ENCODE assay signal across 18 mouse cellular contexts in the genomic region with DNA sequence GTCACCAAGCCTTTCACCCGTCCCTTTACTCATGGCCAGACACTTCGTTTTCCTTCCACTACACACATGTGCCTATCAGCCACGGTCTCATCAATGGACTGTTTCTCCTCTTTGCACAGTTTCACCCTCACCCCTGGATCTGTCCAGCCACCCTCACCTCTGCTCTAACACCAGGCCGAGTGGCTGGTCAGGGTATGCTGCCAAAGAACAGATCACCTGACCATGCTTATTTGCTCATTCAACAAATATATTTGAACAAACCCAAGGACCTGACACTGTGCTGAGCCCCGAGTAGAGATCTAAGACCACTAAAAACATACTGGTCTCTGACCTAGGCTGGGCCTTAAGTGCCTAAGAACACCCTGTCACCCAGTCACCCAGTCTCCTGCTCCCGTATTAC. TPM values are rescaled to one million over a fixed set of nuclear protein-coding genes. Genes with fewer than 3 reads are reported as not detected.
DNase-seq lines count a peak whose midpoint lies in the region; ATAC-seq and TF ChIP-seq lines count a peak whose summit lies in the region.
"Had no signal": no experiment of that assay in that cellular context is flagged by ENCODE, and none has a peak within 500 bp of the region (broad histone marks: within the 10 kb centered on the region; RNA-seq: fewer than 3 reads in every experiment).

No protein-coding gene starts in this region.

- no peak overlapping the region for H3K9ac ChIP-seq in liver, embryonic 11.5 days (ENCODE audit: low read depth, low read length)
- no peak overlapping the region for H3K9ac ChIP-seq in stomach, postnatal 0 days (ENCODE audit: low read length)
- H3K9ac ChIP-seq: embryonic facial prominence, embryonic 13.5 days; forebrain, embryonic 15.5 days; limb, embryonic 12.5 days; midbrain, embryonic 12.5 days; neural tube, embryonic 12.5 days had no signal

- peak overlapping the region; percentile 44 for H3K27ac ChIP-seq in bone marrow macrophage, adult 2 months (ENCODE audit: insufficient read depth, low read depth, low read length)
- H3K27ac ChIP-seq in liver, embryonic 11.5 days (ENCODE audit: low read depth, low read length) = no peak overlapping the region
- no peak overlapping the region for H3K27ac ChIP-seq in stomach, postnatal 0 days (replicated peaks)
- H3K27ac ChIP-seq: embryonic facial prominence, embryonic 13.5 days; forebrain, embryonic 15.5 days; limb, embryonic 12.5 days; midbrain, embryonic 12.5 days; neural tube, embryonic 12.5 days had no signal

- no peak for TF ChIP-seq CTCF in bone marrow macrophage, adult 2 months (IDR thresholded peaks at IDR 0.05; ENCODE audit: low read depth, low read length)
- TF ChIP-seq CTCF in stomach, postnatal 0 days (IDR thresholded peaks at IDR 0.05; ENCODE audit: low read depth) = no peak

- no peaks in the 10 kb centered on the region for H3K9me3 ChIP-seq in liver, embryonic 11.5 days (ENCODE audit: control insufficient read depth, low read length)
- no peaks in the 10 kb centered on the region for H3K9me3 ChIP-seq in stomach, postnatal 0 days (ENCODE audit: control insufficient read depth, low read length)
- H3K9me3 ChIP-seq: embryonic facial prominence, embryonic 13.5 days; forebrain, embryonic 15.5 days; limb, embryonic 12.5 days; midbrain, embryonic 12.5 days; neural tube, embryonic 12.5 days had no signal

- no peak overlapping the region for H3K4me2 ChIP-seq in liver, embryonic 11.5 days
- no peak overlapping the region for H3K4me2 ChIP-seq in stomach, postnatal 0 days (replicated peaks; ENCODE audit: low read depth)
- H3K4me2 ChIP-seq: embryonic facial prominence, embryonic 13.5 days; forebrain, embryonic 15.5 days; limb, embryonic 12.5 days; midbrain, embryonic 12.5 days; neural tube, embryonic 12.5 days had no signal

- no peak for DNase-seq in liver, embryonic 11.5 days (ENCODE audit: low spot score)
- peak; percentile 21 for DNase-seq in lung, postnatal 10 days
- DNase-seq in stomach, postnatal 0 days (ENCODE audit: low spot score) = no peak
- no peak for DNase-seq in adrenal gland, postnatal 25 days
- DNase-seq in adrenal gland, adult 18-20 months (ENCODE audit: low spot score in 2 of 2) = no peak
- DNase-seq in heart, adult 8-10 months (ENCODE audit: low spot score) = no peak
- DNase-seq: adrenal gland, postnatal 10 days; cerebellum, adult 11-12 months; cerebellum, postnatal 14 days; gastrocnemius, postnatal 36 days; kidney, adult 8-10 months had no signal

- 61% methylated on average over 6 of the region's 6 CpGs for WGBS in liver, embryonic 11.5 days
- 46% methylated on average over 6 of the region's 6 CpGs for WGBS in stomach, postnatal 0 days

- ATAC-seq in liver, embryonic 11.5 days (replicated peaks; ENCODE audit: low FRiP score) = peak; percentile 60
- 0 out of 2 replicates have a peak, but pooled peaks have one; percentile 13 for ATAC-seq in stomach, postnatal 0 days (ENCODE audit: low FRiP score, low TSS enrichment)
- ATAC-seq: forebrain, embryonic 15.5 days had no signal

- no peak for TF ChIP-seq POLR2A in bone marrow macrophage, adult 2 months (IDR thresholded peaks at IDR 0.05; ENCODE audit: borderline replicate concordance, low read depth, low read length)

- no peaks in the 10 kb centered on the region for H3K27me3 ChIP-seq in liver, embryonic 11.5 days (replicated peaks; ENCODE audit: control insufficient read depth, insufficient read depth, low read length)
- no peaks in the 10 kb centered on the region for H3K27me3 ChIP-seq in stomach, postnatal 0 days (ENCODE audit: control insufficient read depth, insufficient read depth, low read length)
- H3K27me3 ChIP-seq: embryonic facial prominence, embryonic 13.5 days; forebrain, embryonic 15.5 days; limb, embryonic 12.5 days; midbrain, embryonic 12.5 days; neural tube, embryonic 12.5 days had no signal

- no peak for TF ChIP-seq EP300 in stomach, postnatal 0 days (optimal IDR thresholded peaks at IDR 0.05)

- H3K4me1 ChIP-seq in bone marrow macrophage, adult 2 months (ENCODE audit: control insufficient read depth, insufficient read depth, low read length) = peaks cover 59% of the 10 kb centered on the region
- 0 out of 2 replicates have a peak, but pooled peaks cover 4% of the 10 kb centered on the region for H3K4me1 ChIP-seq in liver, embryonic 11.5 days (replicated peaks; ENCODE audit: control insufficient read depth, insufficient read depth, low read length)
- no peaks in the 10 kb centered on the region for H3K4me1 ChIP-seq in stomach, postnatal 0 days (replicated peaks; ENCODE audit: control insufficient read depth, insufficient read depth)
- H3K4me1 ChIP-seq: embryonic facial prominence, embryonic 13.5 days; forebrain, embryonic 15.5 days; midbrain, embryonic 12.5 days; neural tube, embryonic 12.5 days had no signal

- peaks cover 7% of the 10 kb centered on the region; the same call in 1 of the 2 replicates for H3K36me3 ChIP-seq in liver, embryonic 11.5 days (ENCODE audit: control insufficient read depth, insufficient read depth, low read length)
- H3K36me3 ChIP-seq in stomach, postnatal 0 days (ENCODE audit: control insufficient read depth, insufficient read depth, low read length) = no peaks in the 10 kb centered on the region

- no peak overlapping the region for H3K4me3 ChIP-seq in bone marrow macrophage, adult 2 months (ENCODE audit: insufficient read depth, low read length)
- no peak overlapping the region for H3K4me3 ChIP-seq in liver, embryonic 11.5 days (ENCODE audit: low read depth, low read length)
- no peak overlapping the region for H3K4me3 ChIP-seq in stomach, postnatal 0 days (ENCODE audit: low read depth, low read length)
- H3K4me3 ChIP-seq: embryonic facial prominence, embryonic 13.5 days; forebrain, embryonic 15.5 days; limb, embryonic 12.5 days; midbrain, embryonic 12.5 days; neural tube, embryonic 12.5 days had no signal

RNA-seq across cellular contexts. Expression of gene Med11, which starts 7.1 kb away (rescaled TPM):
- polyA plus RNA-seq in bone marrow macrophage, adult 2 months (2012; ENCODE audit: insufficient read depth, insufficient read length, missing spikeins) = 40.5 and 41.6 TPM in 2 replicates
- 33.8 and 36.2 TPM in 2 replicates for polyA plus RNA-seq in liver, embryonic 11.5 days (2014; fragmentation: Nextera tagmentation; extraction: Ambion mirVana)
- polyA plus RNA-seq in stomach, postnatal 0 days (2015; fragmentation: Nextera tagmentation; extraction: Ambion mirVana) = 27.4 and 28.6 TPM in 2 replicates
- total RNA-seq in adrenal gland, postnatal 25 days (2021) = 23.0 and 25.4 TPM in 2 replicates
- 10 to 100 TPM; 17.0 to 18.0 TPM for total RNA-seq in adrenal gland, adult 18-20 months (2021)
- 10 to 100 TPM in 1 of 4 experiments, 1 to 10 TPM in 3; 5.9 to 10.6 (median 6.9) TPM for total RNA-seq in heart, adult 8-10 months (2022)

RNA-seq across cellular contexts. Expression of gene Arrb2, which starts 12.2 kb away (rescaled TPM):
- polyA plus RNA-seq in bone marrow macrophage, adult 2 months (2012; ENCODE audit: insufficient read depth, insufficient read length, missing spikeins) = 520 and 549 TPM in 2 replicates
- 31.5 and 35.9 TPM in 2 replicates for polyA plus RNA-seq in liver, embryonic 11.5 days (2014; fragmentation: Nextera tagmentation; extraction: Ambion mirVana)
- 9.0 and 9.5 TPM in 2 replicates for polyA plus RNA-seq in stomach, postnatal 0 days (2015; fragmentation: Nextera tagmentation; extraction: Ambion mirVana)
- 17.1 and 29.9 TPM in 2 replicates for total RNA-seq in adrenal gland, postnatal 25 days (2021)
- total RNA-seq in adrenal gland, adult 18-20 months (2021) = 10 to 100 TPM; 21.4 to 25.4 TPM
- total RNA-seq in heart, adult 8-10 months (2022) = 10 to 100 TPM in 2 of 4 experiments, 1 to 10 TPM in 2; 9.0 to 10.9 (median 9.9) TPM

RNA-seq across cellular contexts. Expression of gene Zmynd15, which starts 14.6 kb away (rescaled TPM):
- polyA plus RNA-seq in bone marrow macrophage, adult 2 months (2012; ENCODE audit: insufficient read depth, insufficient read length, missing spikeins) = 21.7 and 23.7 TPM in 2 replicates
- polyA plus RNA-seq in liver, embryonic 11.5 days (2014; fragmentation: Nextera tagmentation; extraction: Ambion mirVana) = 0.19 and 0.58 TPM in 2 replicates
- polyA plus RNA-seq in stomach, postnatal 0 days (2015; fragmentation: Nextera tagmentation; extraction: Ambion mirVana) = 0.62 and 0.86 TPM in 2 replicates
- 1.5 and 1.8 TPM in 2 replicates for total RNA-seq in adrenal gland, postnatal 25 days (2021)
- total RNA-seq in adrenal gland, adult 18-20 months (2021) = 1 to 10 TPM; 2.8 to 2.9 TPM
- total RNA-seq in heart, adult 8-10 months (2022) = 1 to 10 TPM; 1.1 to 2.7 (median 1.9) TPM

RNA-seq across cellular contexts. Expression of gene Cxcl16, which starts 15.1 kb away (rescaled TPM):
- polyA plus RNA-seq in bone marrow macrophage, adult 2 months (2012; ENCODE audit: insufficient read depth, insufficient read length, missing spikeins) = 434 and 456 TPM in 2 replicates
- 0.91 and 1.6 TPM in 2 replicates for polyA plus RNA-seq in liver, embryonic 11.5 days (2014; fragmentation: Nextera tagmentation; extraction: Ambion mirVana)
- polyA plus RNA-seq in stomach, postnatal 0 days (2015; fragmentation: Nextera tagmentation; extraction: Ambion mirVana) = 15.8 and 18.1 TPM in 2 replicates
- 5.5 and 7.1 TPM in 2 replicates for total RNA-seq in adrenal gland, postnatal 25 days (2021)
- total RNA-seq in adrenal gland, adult 18-20 months (2021) = 10 to 100 TPM; 11.3 to 18.3 TPM
- 10 to 100 TPM in 1 of 4 experiments, 1 to 10 TPM in 3; 8.4 to 10.3 (median 9.6) TPM for total RNA-seq in heart, adult 8-10 months (2022)
- total RNA-seq: hematopoietic stem cell, adult 5-6 weeks had no signal

RNA-seq across cellular contexts. Expression of gene Pelp1, which starts 34.8 kb away (rescaled TPM):
- polyA plus RNA-seq in bone marrow macrophage, adult 2 months (2012; ENCODE audit: insufficient read depth, insufficient read length, missing spikeins) = 19.3 and 21.2 TPM in 2 replicates
- polyA plus RNA-seq in liver, embryonic 11.5 days (2014; fragmentation: Nextera tagmentation; extraction: Ambion mirVana) = 48.5 and 51.2 TPM in 2 replicates
- 10.4 and 10.8 TPM in 2 replicates for polyA plus RNA-seq in stomach, postnatal 0 days (2015; fragmentation: Nextera tagmentation; extraction: Ambion mirVana)
- total RNA-seq in adrenal gland, postnatal 25 days (2021) = 23.3 and 26.7 TPM in 2 replicates
- total RNA-seq in adrenal gland, adult 18-20 months (2021) = 10 to 100 TPM; 17.3 to 21.3 TPM
- total RNA-seq in heart, adult 8-10 months (2022) = 10 to 100 TPM; 19.1 to 23.0 (median 20.6) TPM
